Mouse (Mus musculus): Measurements from ENCODE around the gene Rnd2. TPM values are rescaled to one million over a fixed set of nuclear protein-coding genes. Genes with fewer than 3 reads are reported as not detected.

Rnd2 gene
- total RNA-seq, 4 experiments from 2014 or later: 109 to 121 (median 110) TPM

Small RNA genes within 50 kb of the gene (microRNA-seq; reads per million reads assigned to microRNA genes)
- 0.64 to 0.76 reads per million in 2 experiments for gene Mir6929

Other genes with a start within 250 kb of the Rnd2 start
- 10 to 100 TPM; 63.5 to 88.1 (median 77.5) TPM for gene Ezh1, start 238.5 kb upstream of the Rnd2 start, total RNA-seq (2022)
- gene Ramp2, start 219.0 kb upstream of the Rnd2 start, total RNA-seq (2022): 10 to 100 TPM; 54.2 to 66.0 (median 64.6) TPM
- 10 to 100 TPM; 59.1 to 76.6 (median 65.5) TPM for gene Vps25, start 211.3 kb upstream of the Rnd2 start, total RNA-seq (2022)
- 10 to 100 TPM in 3 of 4 experiments, 1 to 10 TPM in 1; 9.0 to 11.6 (median 10.9) TPM for gene Wnk4, start 204.4 kb upstream of the Rnd2 start, total RNA-seq (2022)
- gene Cntd1, start 186.0 kb upstream of the Rnd2 start, total RNA-seq (2022): 1 to 10 TPM in 1 of 4 experiments, under 1 TPM in 3; 0.16 to 1.4 (median 0.52) TPM
- 10 to 100 TPM; 90.3 to 98.9 (median 91.4) TPM for gene Coa3, start 185.9 kb upstream of the Rnd2 start, total RNA-seq (2022)
- 100 to 1,000 TPM; 167 to 224 (median 191) TPM for gene Becn1, start 162.7 kb upstream of the Rnd2 start, total RNA-seq (2022)
- 100 to 1,000 TPM; 110 to 129 (median 117) TPM for gene Psme3, start 148.8 kb upstream of the Rnd2 start, total RNA-seq (2022)
- 1 to 10 TPM; 5.1 to 9.9 (median 7.4) TPM for gene Aoc2, start 139.9 kb upstream of the Rnd2 start, total RNA-seq (2022)
- gene Aoc3, start 134.4 kb upstream of the Rnd2 start, total RNA-seq (2022): 1 to 10 TPM in 1 of 4 experiments, under 1 TPM in 3; 0.57 to 1.1 (median 0.78) TPM
- gene G6pc, start 97.4 kb upstream of the Rnd2 start, total RNA-seq (2022): not detected
- gene Aarsd1, start 47.4 kb upstream of the Rnd2 start, total RNA-seq (2022): 10 to 100 TPM; 47.6 to 54.3 (median 48.9) TPM
- 1 to 10 TPM; 6.0 to 9.6 (median 6.5) TPM for gene Gm27029, start 40.2 kb upstream of the Rnd2 start, total RNA-seq (2022)
- 10 to 100 TPM; 27.8 to 35.4 (median 31.9) TPM for gene Rundc1, start 39.9 kb upstream of the Rnd2 start, total RNA-seq (2022)
- 1 to 10 TPM in 3 of 4 experiments, under 1 TPM in 1; 0.74 to 1.5 (median 1.3) TPM for gene Ptges3l, start 39.7 kb upstream of the Rnd2 start, total RNA-seq (2022)
- 10 to 100 TPM; 23.9 to 46.8 (median 33.8) TPM for gene Rpl27, start 22.7 kb upstream of the Rnd2 start, total RNA-seq (2022)
- gene Ifi35, start 16.6 kb upstream of the Rnd2 start, total RNA-seq (2022): 1 to 10 TPM; 2.2 to 7.6 (median 3.5) TPM
- 10 to 100 TPM; 27.9 to 42.8 (median 34.9) TPM for gene Vat1, start 1.2 kb downstream of the Rnd2 start, total RNA-seq (2022)
- 1 to 10 TPM in 3 of 4 experiments, under 1 TPM in 1; 0.83 to 2.0 (median 1.4) TPM for gene Brca1, start 87.0 kb downstream of the Rnd2 start, total RNA-seq (2022)
- 100 to 1,000 TPM; 125 to 154 (median 137) TPM for gene Nbr1, start 87.2 kb downstream of the Rnd2 start, total RNA-seq (2022)
- gene Tmem106a, start 117.2 kb downstream of the Rnd2 start, total RNA-seq (2022): 1 to 10 TPM; 1.6 to 4.4 (median 3.3) TPM
- gene Gm11634, start 134.3 kb downstream of the Rnd2 start, total RNA-seq (2022): not detected
- 10 to 100 TPM in 3 of 4 experiments, 1 to 10 TPM in 1; 9.3 to 16.1 (median 11.0) TPM for gene Rdm1, start 162.2 kb downstream of the Rnd2 start, total RNA-seq (2022)
- 10 to 100 TPM; 11.8 to 21.0 (median 17.4) TPM for gene Arl4d, start 200.5 kb downstream of the Rnd2 start, total RNA-seq (2022)